Mouse (Mus musculus): ENCODE results near the gene Atxn2.

DNA sequence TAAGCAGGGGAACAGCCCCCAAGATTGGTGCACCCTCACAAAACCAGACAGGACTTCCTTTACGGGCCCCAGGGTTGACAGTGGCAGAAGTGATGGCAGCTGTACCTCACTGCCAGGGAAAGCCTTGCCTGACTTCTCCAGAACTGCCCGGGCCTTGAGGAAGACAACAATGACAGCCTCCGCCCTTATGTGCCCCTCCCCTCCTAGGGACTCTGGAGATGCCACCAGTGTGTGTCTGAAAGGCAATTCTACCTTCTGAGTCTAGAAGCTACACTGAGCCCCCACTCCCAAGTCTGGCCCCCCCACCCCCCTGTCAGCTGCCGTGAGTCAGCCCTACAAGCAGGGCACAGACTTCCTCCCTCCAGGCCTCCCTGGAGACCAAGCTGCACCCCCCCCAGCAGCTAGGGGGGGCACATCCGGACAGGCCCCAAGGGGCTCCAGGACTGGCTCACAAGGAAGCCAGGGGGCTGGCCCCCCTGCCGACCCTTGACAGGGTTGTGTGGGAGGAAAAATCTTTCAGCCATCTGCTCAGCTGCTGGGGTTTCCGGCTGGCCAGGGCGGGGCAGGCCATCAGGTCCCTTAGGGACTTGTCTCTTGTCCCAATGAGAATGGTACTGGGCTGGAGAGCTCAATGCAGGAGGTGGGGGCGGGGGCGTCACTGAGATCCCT, 122.6 kb downstream of the Atxn2 start:
- TF ChIP-seq CTCF (IDR thresholded peaks at IDR 0.05; ENCODE audit: low read depth, low read length) (no peak), POLR2A (IDR thresholded peaks at IDR 0.05; ENCODE audit: borderline replicate concordance, low read depth, low read length) (no peak)
